Mouse (Mus musculus): ENCODE results near the gene Tfg.

Gene Tfg

DNA sequence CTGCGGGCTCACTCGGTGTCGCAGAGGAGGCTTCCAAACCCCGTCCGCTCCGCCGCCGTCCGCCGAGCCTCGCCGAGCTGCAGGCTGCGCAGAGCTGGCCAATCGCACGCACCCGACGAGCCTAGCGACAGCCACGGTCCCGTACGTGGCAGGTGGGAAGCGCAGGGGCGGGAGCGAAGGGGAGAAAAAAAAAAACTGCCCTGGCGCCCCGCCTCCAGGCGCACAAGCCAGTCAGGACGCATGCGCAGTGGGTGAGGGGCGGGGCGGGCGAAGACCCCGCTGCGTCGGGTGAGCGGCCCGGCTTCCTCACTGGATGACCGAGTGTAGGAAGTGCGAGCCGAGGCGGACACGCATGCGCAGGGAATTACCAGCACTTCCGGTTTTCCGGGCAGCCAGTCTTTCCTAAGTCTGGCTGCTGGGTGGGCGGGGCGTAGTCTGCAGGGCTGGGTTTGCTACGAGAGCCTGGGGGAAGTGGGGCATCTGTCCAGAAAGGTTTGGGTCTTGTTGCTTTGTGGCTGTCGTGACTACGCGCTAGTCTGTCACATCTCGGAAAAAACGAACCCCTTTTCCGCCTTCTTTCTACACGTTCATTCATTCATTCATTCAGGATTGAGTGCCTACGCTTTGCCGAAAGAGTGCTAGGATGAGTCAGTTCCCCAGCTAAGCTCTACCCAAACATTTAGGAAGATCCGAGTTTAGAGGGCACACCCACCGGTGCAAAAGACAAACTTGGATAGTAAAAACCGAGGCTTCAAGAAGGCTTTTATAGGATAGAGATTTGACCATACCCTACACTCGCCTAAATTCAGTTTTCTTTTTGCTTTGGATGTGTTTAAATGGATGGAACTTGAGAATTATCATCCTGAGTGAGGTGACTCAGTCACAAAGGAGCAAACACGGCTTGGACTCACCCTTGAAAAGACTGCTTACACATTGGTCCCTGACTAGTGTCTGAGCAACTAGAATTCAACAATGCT lies at the start of gene Tfg:
TSS of gene Tfg (minus strand) at position 227 of the 977 bp plus-strand sequence.
- peak; percentile 99 for DNase-seq (ENCODE audit: low spot score in 2 of 2)

DNA sequence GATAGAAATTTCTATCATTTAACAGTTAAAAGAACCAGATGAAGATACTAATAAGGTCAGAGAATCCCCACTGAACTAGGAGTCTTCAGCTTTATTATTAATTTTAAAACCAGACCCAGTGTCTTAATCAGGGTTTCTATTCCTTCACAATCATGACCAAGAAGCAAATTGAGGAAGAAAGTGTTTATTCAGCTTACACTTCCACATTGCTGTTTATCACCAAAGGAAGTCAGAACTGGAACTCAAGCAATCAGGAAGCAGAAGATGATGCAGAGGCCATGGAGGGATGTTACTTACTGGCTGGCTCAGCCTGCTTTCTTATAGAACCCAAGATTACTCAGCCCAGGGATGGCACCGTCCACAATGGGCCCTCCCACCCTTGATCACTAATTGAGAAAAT lies 11.8 kb upstream of the Tfg start:
- no peak for DNase-seq (ENCODE audit: low spot score in 2 of 2)

DNA sequence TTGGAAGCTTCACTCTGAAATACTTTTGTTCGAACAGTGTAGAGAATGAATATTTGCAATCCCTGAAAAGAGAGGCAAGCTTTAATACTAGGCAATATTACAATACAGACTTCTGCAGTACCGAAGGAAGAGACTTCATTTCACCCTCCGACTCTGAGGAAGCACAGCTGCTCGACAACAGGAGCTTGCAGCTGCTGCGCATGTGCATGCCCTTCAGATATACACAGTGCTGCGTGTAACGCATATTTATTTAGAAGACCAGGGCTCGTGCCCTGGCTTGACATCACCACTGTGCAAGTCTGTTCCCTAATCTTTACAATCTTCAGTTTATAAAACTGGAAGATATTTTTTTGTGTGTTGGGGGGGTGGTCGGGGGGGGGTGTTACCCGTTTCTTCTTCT lies 7.7 kb upstream of the Tfg start:
- DNase-seq (ENCODE audit: low spot score in 2 of 2) = no peak

DNA sequence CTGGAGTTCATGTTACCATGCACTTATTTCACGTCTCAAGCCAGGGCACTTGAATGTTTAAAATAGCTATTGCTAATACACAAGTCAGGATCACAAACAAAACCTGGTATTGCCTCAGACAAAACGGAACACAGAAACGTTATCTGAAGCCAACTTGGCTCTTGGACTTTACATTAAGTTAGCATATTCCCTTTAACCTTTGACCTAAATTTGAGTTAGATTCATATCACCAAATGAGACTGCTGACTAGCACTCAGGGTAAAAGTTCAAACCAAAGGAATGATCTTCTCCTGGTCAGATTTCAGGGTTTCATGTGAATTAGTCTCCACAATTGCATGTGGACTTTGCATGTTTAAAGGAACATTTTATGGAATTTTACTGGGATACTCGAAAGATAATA lies 5.1 kb upstream of the Tfg start:
- no peak for DNase-seq (ENCODE audit: low spot score in 2 of 2)

DNA sequence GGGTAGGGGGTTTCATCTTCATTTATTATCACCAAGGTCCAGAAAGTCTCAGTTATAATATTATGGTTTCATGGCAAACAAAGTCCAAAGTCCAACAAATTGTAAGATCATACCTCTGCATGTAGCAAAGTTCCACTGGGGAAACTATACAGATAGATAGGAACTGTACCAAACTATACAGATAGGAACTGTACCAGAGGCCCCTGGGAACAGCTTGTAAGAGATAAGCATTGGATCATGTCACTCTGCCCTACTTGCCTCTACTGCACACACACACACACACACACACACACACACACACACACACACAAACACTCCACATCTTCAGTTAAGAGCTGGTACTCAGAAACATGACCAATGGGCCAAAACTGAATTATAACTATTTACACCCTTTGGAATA lies 1.8 kb upstream of the Tfg start:
- DNase-seq (ENCODE audit: low spot score in 2 of 2) = no peak

DNA sequence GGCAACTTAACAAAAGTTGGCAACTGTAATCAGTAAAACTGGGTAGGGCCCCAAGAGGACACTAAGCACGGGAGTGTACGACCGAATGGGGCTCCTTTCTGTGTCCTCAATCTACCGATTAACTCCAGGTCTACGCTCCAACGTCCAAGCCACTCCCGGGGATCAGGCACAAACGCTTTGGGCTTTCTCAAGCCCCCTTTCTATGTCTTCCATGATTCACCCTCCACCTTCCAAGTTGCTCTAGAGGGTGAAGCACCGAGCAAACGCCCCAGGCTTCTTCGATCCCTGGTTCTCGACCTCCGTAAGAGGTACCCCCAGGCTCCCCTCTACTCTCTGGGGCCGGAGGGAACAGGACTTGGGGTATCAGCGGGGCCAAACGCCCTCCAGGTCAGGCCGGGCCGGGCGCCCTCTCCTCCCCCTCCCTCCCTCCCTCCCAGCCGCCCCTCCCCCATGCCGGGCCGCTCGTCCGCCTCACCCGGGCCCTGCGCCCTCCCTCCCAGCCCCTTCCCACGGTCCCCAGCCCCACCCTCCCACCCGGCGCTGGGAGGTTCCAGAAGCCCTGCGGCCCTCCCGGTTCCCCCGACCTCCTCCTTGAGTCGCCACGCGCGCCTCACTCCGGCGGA lies 582 bp downstream of the Tfg start:
- DNase-seq (ENCODE audit: low spot score in 2 of 2) = peak in 1 of 2 experiments; percentile 19

DNA sequence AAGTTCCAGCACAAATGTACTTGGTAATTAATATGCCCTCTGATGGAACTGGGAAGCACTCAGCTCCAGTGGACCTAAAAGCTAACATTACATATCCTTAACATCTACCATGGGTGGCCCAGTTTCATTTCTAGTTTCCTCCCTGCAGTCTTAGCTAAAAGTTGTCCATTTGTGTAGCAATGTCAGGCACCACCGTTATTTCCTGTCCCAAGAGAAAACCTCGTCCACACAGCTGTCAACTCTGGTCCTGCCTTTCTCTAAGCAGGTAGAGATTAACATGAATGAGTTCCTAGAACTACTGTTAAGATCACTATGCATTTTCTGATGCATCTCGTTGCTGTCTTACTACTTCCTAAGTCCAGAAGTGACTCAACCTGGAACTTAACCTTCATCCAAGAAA lies 1.6 kb downstream of the Tfg start:
- no peak for DNase-seq (ENCODE audit: low spot score in 2 of 2)

DNA sequence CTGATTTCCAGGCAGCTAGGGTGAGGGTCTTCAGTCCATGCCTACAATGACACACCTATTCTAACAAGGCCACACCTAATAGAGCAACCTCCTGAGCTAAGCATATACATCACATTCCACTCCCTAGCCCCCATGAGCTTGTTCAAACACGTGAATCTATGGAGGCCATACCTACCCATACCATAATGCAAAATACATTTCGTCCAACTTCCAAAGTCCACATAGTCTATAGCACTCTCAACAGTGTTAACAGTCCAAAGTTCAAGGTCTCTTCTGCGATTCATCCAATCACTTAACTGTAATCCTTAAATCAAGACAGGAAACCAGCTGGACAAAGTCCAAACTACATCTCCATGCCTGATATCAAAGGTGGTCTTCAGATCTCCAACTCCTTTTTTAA lies 7.2 kb downstream of the Tfg start:
- no peak for DNase-seq (ENCODE audit: low spot score in 2 of 2)

DNA sequence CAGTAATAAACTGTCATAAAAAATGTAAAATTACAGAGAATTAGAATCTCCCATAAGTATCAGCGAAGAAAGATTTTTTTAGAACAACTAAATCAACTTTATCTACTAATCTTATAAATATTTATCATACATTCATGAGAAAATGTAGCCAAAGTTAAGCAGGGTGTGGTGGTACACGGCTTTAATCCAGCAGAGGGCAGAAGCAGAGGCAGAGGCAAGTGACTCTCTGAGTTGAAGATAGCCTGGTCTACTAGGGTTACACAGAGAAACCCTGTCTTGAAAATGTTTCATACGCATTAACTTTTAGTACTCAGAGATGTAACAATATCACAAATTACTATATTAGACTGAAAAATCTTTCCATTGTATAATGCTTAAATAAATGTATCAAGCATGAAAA lies 11.5 kb downstream of the Tfg start:
- DNase-seq (ENCODE audit: low spot score in 2 of 2) = no peak

DNA sequence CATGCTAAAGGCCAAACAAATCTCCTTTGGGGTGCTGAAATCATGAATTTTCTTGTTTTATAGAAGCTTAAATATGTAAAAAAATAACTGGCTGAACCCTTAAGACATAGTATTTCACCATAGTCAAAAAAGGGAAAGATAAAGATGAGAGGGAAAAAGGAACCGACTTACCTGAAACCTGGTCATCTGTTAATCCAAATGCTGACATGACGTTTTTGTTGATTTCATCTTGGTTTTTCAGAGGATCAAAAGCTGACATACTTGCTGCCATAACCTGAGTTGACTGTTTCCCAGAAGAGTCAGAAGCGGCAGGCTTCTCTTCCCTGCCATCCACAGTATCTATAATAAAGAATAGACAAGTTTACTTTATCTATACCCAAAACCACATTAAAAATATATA lies 16.4 kb downstream of the Tfg start:
- no peak for DNase-seq (ENCODE audit: low spot score in 2 of 2)

DNA sequence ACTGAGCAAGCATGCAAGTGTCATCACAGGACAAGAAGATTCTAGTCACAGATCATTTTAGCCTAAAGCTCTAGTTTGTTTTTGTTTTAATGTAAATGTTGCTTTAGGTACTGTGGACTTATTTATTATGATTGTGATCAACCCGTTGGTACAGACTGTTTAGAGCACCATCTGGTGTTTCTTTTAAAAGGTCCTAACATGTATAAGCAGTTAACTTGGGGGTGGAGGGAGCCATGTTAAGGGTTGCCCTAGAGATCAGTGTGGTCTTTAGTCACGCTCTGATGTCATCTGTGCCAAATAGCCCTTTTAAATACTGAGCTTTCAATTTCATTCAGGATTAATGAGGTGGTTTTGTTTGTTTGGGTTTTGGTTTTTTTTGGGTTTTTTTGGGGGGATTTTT lies 20.8 kb downstream of the Tfg start:
- no peak for DNase-seq (ENCODE audit: low spot score in 2 of 2)

DNA sequence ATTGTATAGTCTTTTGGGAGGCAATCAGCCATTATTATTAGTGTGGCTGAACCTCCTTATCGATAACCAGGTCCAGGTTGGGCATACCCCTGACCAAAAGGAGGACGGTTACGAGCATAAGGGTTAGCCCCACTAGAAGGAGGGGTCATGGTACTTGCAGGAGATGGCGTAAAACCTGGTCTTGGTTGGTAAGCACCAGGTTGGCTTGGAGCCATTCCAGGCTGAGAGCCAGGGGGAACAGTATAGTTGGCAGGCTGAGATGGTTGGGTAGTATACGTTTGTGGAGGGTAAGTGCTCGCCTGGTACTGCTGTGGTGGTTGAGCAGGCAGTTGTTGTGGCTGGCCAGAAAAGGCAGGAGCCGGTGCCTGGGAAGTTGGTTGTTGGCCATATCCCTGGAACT lies 26.5 kb downstream of the Tfg start:
- DNase-seq (ENCODE audit: low spot score in 2 of 2) = no peak

DNA sequence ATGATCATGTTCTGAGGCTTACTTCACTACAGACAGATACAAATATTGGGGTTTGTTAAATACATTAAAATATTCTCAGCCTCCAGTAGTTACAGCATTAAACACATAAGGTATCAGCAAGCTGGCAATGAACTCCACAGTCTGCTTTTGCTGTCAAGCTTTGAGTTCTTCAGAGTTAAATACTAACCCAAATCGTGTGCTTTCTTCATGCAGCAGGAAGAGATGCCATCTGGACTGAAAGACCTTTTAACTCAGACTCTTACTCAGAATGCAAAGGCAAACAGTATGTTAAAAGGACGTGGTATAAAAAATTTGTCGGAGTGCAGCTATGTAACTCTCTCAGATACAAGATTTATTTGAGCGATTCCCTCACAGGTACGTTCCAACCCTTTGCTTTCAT lies 30.5 kb downstream of the Tfg start:
- no peak for DNase-seq (ENCODE audit: low spot score in 2 of 2)

DNA sequence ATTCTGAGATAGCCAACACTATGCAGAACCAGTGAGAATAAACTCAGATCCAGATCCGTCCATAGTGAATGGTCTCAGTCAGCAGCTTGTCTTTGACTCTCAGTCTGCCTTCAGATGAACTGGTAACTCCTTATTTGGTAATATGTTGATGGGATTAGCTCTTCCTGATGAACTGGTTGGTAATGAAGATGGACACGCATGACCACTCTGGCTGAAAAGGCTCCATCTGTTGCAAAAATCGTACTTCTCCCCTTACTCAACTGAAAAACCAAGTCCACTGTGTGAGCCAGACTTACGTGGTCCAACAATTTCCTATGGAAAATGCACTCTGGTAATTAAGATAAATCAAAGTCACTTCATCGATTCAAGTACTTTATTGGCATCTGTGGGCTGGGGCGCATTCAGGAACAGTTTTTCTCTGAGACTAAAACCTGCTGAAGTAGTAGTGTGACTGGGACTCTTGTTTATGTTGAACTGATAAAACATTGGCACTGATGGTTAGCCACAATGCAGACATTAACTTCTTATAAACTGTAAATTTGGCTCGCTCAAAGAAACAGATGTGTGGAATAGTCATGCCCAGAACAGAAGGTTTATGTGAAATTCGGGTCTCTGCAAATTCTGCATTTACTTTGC lies 36.1 kb downstream of the Tfg start:
- no peak for DNase-seq (ENCODE audit: low spot score in 2 of 2)

DNA sequence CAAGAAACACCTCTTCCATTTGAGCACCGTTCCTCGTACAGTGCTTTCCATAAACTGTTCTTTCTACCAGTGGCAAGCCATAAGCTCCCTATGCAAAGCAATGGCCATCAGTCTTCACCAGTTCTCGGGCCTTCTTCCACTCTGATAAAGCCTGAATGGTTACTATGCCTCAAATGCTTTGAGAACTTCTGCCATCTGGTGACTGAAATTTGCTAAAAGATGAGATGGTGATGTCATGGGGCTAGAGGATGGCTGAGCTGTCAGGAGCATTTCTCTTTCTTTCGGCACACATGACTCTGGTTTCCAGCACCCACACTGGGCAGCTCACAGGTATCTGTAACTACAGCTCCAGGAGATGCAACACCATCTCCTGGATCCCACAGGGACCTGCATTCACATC lies 40.1 kb downstream of the Tfg start:
- DNase-seq (ENCODE audit: low spot score in 2 of 2) = peak in 1 of 2 experiments; percentile 9

DNA sequence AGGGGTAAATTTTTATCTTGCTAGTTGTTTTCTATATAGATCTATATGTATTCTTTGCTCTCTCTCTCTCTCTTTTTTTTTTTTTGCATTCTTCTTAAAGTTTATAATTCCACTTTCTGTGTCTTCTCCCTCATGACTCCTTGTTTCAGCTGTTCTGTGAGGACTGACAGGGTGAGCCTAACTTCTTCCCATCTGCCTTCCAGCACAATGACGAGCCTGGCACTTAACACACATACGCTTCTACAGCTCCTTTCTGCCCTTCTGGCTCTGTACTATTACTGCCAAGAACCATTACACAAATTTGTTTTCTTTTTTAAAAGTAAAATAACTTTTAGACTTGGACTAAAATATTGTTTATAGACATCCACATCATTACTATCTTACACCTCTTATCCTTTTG lies 43.8 kb downstream of the Tfg start:
- DNase-seq (ENCODE audit: low spot score in 2 of 2) = no peak

DNA sequence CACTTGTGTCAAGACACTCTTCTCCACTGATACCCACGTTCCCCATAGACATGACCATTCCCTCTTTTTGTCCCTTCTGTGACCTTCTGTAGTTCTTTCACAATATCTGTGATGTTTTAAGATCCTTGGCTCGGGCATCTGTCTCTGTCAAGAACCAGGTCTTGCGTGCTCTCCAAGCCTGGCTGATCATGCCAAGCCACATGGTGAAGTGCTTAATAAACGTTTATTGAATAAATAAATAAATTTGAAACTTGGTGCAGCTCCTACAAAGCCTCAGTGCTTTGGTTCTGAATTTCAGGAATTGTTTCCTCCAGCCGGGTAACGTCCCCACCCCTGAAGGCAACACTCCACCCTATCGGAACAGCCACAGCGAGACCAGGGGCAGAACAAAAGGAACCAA lies 46.3 kb downstream of the Tfg start:
- DNase-seq (ENCODE audit: low spot score in 2 of 2) = peak; percentile 13 to 24

DNA sequence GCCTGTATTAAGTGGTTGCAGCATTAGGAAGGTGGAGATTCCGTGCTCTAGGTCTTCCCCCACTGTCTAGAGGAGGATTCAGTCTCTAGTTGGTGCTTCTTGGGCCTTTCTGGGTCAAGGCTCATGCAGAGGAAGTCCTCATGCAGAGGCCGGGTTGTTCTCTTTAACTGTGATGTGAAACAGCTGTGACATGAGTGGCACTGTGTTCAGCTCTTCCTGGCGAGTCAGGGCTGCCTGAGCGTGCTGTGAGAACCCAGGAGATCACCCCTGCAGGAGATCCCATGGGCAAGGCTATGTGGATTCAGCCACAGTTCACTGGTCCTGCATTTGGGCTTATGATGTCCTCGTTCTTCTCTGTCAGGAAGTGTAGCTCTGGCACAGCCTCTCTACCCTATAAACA lies 47.7 kb downstream of the Tfg start:
- DNase-seq (ENCODE audit: low spot score in 2 of 2) = no peak

DNA sequence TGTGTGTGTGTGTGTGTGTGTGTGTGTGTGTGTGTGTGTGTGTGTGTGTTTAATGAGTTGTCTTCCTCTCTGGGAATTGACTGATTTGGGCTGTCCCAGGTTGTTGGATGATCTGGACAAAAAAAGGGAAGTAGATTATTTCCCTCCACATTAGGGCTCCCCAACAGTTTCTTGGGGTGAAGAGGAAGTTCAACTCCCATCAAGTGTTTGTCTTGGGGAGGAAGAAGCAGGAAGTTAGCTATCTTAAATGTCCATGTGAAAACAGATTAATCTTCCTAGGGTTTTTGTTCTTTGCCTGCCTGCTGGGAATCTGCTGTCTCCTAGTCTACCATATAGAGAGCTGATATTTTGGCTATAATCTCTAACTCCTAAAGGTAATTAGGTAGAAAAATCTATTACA lies 58.4 kb downstream of the Tfg start:
- DNase-seq (ENCODE audit: low spot score in 2 of 2) = no peak

DNA sequence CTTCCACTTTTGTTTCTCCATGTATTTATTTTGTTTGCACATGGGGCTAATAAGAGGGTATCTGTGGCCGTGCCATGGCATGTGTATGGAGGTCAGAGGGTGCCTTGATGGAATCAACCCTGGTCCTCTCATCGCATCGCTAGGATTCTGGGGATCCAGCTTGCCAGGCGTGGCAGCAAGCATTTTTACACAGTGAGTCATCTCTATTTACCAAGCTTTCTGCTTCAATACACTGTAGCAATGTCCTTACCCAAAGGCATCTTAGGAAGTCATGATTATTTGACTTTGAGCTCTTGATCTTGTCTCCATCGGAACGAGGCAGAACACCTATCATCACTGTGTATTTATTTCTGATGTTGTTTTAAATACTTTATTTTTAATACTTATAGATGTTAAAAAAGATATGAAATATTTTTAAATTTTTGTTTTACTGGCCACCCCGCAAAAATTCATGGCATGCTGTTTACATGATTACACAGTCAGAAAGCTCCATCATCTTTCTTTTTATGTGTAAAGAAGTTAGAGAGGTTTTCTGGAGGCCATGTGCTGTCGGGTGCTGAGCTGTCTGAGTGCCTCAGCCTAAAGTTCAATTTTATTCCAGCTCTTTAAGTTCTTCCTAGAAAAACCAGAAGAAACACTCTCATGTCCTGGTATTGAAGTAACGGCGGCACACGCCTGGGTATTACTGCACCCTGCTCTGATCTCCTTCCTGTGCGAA lies 61.9 kb downstream of the Tfg start:
- DNase-seq (ENCODE audit: low spot score in 2 of 2) = no peak

DNA sequence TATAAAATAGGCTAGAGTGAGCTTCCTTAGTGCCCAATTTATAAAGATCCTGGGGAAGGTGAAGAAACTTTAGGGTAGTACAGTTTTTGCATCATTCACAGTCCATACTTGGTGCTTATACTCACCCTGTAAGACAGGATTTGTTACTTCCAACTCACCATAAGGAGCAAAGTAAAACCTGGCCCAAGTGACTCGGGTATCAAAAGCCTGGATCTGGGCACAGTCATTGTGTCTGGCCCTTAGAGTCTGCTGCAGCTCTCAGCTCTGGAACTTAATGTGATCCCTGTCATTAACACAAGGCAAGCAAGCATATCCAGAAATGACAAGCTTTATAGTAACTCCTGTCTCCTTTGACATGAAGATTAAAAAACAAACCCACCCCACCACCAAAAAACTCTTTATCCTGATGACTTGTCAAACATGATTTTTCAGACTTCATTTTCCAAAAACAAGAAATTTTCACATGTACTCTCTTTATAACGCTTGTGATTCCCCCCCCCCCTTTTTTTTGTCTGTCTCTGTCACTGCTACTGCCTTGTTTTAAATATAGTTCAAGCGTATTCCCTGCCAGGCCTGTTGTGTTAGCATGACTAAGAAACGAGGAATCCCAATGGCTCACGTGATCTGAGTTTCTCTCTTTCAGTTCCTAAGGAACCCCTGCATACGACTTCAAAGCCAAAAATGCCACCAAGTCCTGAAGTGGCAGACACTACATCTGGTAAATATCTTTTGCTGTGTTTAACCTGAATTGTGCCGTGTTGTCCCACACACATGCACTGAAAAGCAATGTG lies 70.7 kb downstream of the Tfg start:
- peak; percentile 12 to 35 for DNase-seq (ENCODE audit: low spot score in 2 of 2)
